Mouse (Mus musculus): ENCODE measurements around the gene Cog2. TPM values are rescaled to one million over a fixed set of nuclear protein-coding genes. Genes with fewer than 3 reads are reported as not detected.

Gene Cog2
- polyA plus RNA-seq, 1 experiment from 2014 or later, result 32.5 TPM

DNA sequence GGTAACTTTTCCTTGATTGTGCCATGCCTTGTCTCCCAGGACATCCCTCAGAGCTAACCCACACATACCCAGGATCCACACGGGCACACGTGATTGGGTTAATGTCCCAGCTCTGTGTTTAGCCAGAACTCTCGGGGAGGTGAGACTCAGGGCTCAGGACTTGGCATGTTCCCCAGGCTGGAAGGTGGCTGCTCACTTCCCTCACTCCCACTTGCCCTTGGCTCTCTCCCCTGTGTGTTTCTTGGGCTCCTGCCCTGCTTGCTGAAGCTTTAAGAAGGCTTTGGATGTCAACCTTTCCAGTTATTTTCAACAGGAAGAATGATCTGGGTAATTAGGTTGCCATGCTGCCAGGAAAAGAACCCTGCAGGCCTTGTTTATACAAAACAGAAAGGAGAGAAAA, 26.2 kb upstream of the Cog2 start:
- Histone ChIP-seq H3K4me3 (replicated peaks; ENCODE audit: low read length) (no peak overlapping the region), H3K9me3 (ENCODE audit: control insufficient read depth, low read length) (no peaks in the 10 kb centered on the region), H3K27me3 (ENCODE audit: control insufficient read depth, insufficient read depth, low read length) (no peaks in the 10 kb centered on the region), H3K27ac (no peak overlapping the region), H3K4me2 (replicated peaks) (no peak overlapping the region), H3K9ac (no peak overlapping the region), H3K4me1 (replicated peaks; ENCODE audit: control insufficient read depth, insufficient read depth, low read length) (no peaks in the 10 kb centered on the region), H3K36me3 (replicated peaks; ENCODE audit: control insufficient read depth, insufficient read depth) (no peaks in the 10 kb centered on the region)
- WGBS, result 67% methylated on average over 3 of the region's 3 CpGs
- DNase-seq (ENCODE audit: low spot score) (no peak), ATAC-seq (ENCODE audit: low FRiP score) (no peak)

DNA sequence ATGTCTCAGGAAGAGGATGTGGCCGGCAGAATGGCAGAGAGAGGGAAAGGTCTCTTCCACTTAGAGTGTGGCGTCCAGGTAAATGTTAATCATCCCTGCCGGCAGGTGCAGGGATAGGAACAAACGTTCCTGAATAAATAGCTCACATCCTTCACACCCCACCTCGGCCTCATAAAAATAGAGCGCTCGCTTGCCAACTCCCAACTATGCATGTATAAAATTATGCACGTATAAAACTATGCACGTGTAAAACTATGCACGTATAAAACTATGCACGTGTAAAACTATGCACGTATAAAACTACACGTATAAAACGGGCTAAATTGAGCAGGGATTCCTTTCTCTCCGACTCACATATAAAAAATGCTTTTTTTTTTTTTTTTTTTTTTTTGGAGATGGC, 25.6 kb upstream of the Cog2 start:
- WGBS, result 91% methylated on average over 15 of the region's 15 CpGs
- Histone ChIP-seq H3K4me2 (replicated peaks) (no peak overlapping the region), H3K4me1 (replicated peaks; ENCODE audit: control insufficient read depth, insufficient read depth, low read length) (no peaks in the 10 kb centered on the region), H3K9ac (no peak overlapping the region), H3K9me3 (ENCODE audit: control insufficient read depth, low read length) (no peaks in the 10 kb centered on the region), H3K27ac (no peak overlapping the region), H3K27me3 (ENCODE audit: control insufficient read depth, insufficient read depth, low read length) (no peaks in the 10 kb centered on the region), H3K4me3 (replicated peaks; ENCODE audit: low read length) (no peak overlapping the region), H3K36me3 (replicated peaks; ENCODE audit: control insufficient read depth, insufficient read depth) (no peaks in the 10 kb centered on the region)
- ATAC-seq (ENCODE audit: low FRiP score), result no peak
- DNase-seq (ENCODE audit: low spot score), result no peak

- H3K36me3 ChIP-seq (replicated peaks; ENCODE audit: control insufficient read depth, insufficient read depth), result no peaks in the 10 kb centered on the region
- no peak overlapping the region for H3K9ac ChIP-seq
- H3K27me3 ChIP-seq (ENCODE audit: control insufficient read depth, insufficient read depth, low read length), result no peaks in the 10 kb centered on the region
- H3K27ac ChIP-seq, result no peak overlapping the region
- H3K4me1 ChIP-seq (replicated peaks; ENCODE audit: control insufficient read depth, insufficient read depth, low read length), result no peaks in the 10 kb centered on the region
- ATAC-seq (ENCODE audit: low FRiP score) (no peak), DNase-seq (ENCODE audit: low spot score) (no peak)
- H3K9me3 ChIP-seq (ENCODE audit: control insufficient read depth, low read length), result no peaks in the 10 kb centered on the region
- no peak overlapping the region for H3K4me3 ChIP-seq (replicated peaks; ENCODE audit: low read length)
- no peak overlapping the region for H3K4me2 ChIP-seq (replicated peaks)
- 76% methylated on average over 11 of the region's 11 CpGs for WGBS
Measured at GRCm38 (mm10) chr8:124495676-124496075, 24.9 kb upstream of the Cog2 start.

- no peak overlapping the region for H3K4me2 ChIP-seq (replicated peaks)
- no peaks in the 10 kb centered on the region for H3K27me3 ChIP-seq (ENCODE audit: control insufficient read depth, insufficient read depth, low read length)
- no peak overlapping the region for H3K9ac ChIP-seq
- DNase-seq (ENCODE audit: low spot score), result no peak
- H3K36me3 ChIP-seq (replicated peaks; ENCODE audit: control insufficient read depth, insufficient read depth), result no peaks in the 10 kb centered on the region
- H3K27ac ChIP-seq, result no peak overlapping the region
- H3K4me3 ChIP-seq (replicated peaks; ENCODE audit: low read length), result no peak overlapping the region
- no peak for ATAC-seq (ENCODE audit: low FRiP score)
- H3K4me1 ChIP-seq (replicated peaks; ENCODE audit: control insufficient read depth, insufficient read depth, low read length), result no peaks in the 10 kb centered on the region
- 79% methylated on average over 4 of the region's 4 CpGs for WGBS
- H3K9me3 ChIP-seq (ENCODE audit: control insufficient read depth, low read length), result no peaks in the 10 kb centered on the region
Measured at GRCm38 (mm10) chr8:124496266-124496665, 24.3 kb upstream of the Cog2 start.

DNA sequence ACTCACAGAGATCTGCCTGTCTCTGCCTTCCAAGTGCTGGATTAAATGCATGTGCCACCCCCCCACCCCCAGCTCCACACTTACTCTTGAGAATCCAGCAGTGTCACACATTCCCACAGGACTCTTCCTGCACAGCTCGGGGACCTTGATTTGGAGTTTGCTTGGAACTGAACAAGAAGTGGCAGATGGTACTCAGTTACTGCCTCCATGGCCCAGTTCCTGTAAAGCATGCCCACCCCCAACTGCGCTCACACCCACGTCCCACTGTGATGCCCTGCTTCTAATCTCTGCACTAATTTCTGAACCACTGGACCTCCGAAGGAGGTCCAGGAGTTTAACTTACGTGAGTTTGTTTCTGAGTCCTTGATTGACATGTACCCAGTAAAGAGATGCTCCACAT, 23.7 kb upstream of the Cog2 start:
- WGBS, result 93% methylated on average over 5 of the region's 5 CpGs
- no peak overlapping the region for H3K4me3 ChIP-seq (replicated peaks; ENCODE audit: low read length)
- no peaks in the 10 kb centered on the region for H3K9me3 ChIP-seq (ENCODE audit: control insufficient read depth, low read length)
- no peaks in the 10 kb centered on the region for H3K27me3 ChIP-seq (ENCODE audit: control insufficient read depth, insufficient read depth, low read length)
- H3K36me3 ChIP-seq (replicated peaks; ENCODE audit: control insufficient read depth, insufficient read depth), result no peaks in the 10 kb centered on the region
- no peaks in the 10 kb centered on the region for H3K4me1 ChIP-seq (replicated peaks; ENCODE audit: control insufficient read depth, insufficient read depth, low read length)
- ATAC-seq (ENCODE audit: low FRiP score), result no peak
- H3K27ac ChIP-seq, result no peak overlapping the region
- H3K9ac ChIP-seq, result no peak overlapping the region
- DNase-seq (ENCODE audit: low spot score), result no peak
- H3K4me2 ChIP-seq (replicated peaks), result no peak overlapping the region

GRCm38 (mm10) chr8:124498398-124498797, 22.2 kb upstream of the Cog2 start:
- no peak overlapping the region for H3K9ac ChIP-seq

DNA sequence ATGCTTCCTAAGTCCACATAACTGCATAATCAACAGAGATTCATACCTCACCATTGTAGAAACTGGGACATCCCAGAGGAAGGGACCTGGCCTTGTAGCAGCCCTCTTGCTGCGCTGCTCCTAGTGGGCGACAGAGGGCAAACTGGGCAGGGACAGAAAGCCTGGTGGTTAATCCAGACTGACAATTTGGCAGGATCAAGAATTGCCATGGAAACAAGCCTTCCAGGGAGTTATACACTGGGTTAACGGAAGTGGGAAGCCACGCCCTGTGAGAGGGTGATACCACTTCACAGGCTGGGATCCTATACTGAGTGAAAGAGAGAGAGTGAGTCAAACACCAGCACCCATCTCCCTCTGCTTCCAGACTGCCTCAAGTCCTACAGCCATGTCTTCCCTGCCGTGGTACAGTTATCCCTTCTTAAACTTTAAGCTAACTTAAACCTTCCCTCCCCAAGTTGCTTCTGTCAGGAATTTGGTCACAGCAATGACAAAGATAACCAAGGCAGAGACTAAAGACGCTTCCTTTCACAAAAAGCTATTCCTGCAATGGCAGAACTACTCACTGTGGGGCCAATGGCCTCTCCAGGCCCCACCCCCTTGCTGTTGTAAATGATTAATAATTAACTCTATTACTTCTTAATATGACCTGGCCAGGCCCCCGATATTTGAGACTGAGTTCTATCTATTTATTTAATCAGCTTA, 21.2 kb upstream of the Cog2 start:
- H3K4me2 ChIP-seq (replicated peaks), result no peak overlapping the region
- no peak for DNase-seq (ENCODE audit: low spot score)
- no peak for ATAC-seq (ENCODE audit: low FRiP score)
- peaks cover 4% of the 10 kb centered on the region; the same call in 1 of the 2 replicates for H3K9me3 ChIP-seq (ENCODE audit: control insufficient read depth, low read length)
- no peaks in the 10 kb centered on the region for H3K4me1 ChIP-seq (replicated peaks; ENCODE audit: control insufficient read depth, insufficient read depth, low read length)
- 65% methylated on average over 7 of the region's 7 CpGs for WGBS
- no peaks in the 10 kb centered on the region for H3K27me3 ChIP-seq (ENCODE audit: control insufficient read depth, insufficient read depth, low read length)
- no peak overlapping the region for H3K4me3 ChIP-seq (replicated peaks; ENCODE audit: low read length)
- no peak overlapping the region for H3K9ac ChIP-seq
- H3K27ac ChIP-seq, result no peak overlapping the region
- H3K36me3 ChIP-seq (replicated peaks; ENCODE audit: control insufficient read depth, insufficient read depth), result no peaks in the 10 kb centered on the region

More at GRCm38 (mm10) chr8:124498398-124498797, 22.2 kb upstream of the Cog2 start:
- Histone ChIP-seq H3K4me1 (replicated peaks; ENCODE audit: control insufficient read depth, insufficient read depth, low read length) (no peaks in the 10 kb centered on the region), H3K9me3 (ENCODE audit: control insufficient read depth, low read length) (no peaks in the 10 kb centered on the region), H3K27me3 (ENCODE audit: control insufficient read depth, insufficient read depth, low read length) (no peaks in the 10 kb centered on the region), H3K4me2 (replicated peaks) (no peak overlapping the region), H3K36me3 (replicated peaks; ENCODE audit: control insufficient read depth, insufficient read depth) (no peaks in the 10 kb centered on the region), H3K4me3 (replicated peaks; ENCODE audit: low read length) (no peak overlapping the region), H3K27ac (no peak overlapping the region)
- no peak for DNase-seq (ENCODE audit: low spot score)
- no peak for ATAC-seq (ENCODE audit: low FRiP score)

GRCm38 (mm10) chr8:124499938-124500239, 20.7 kb upstream of the Cog2 start:
- H3K27ac ChIP-seq, result no peak overlapping the region
- no peaks in the 10 kb centered on the region for H3K27me3 ChIP-seq (ENCODE audit: control insufficient read depth, insufficient read depth, low read length)
- no peak for ATAC-seq (ENCODE audit: low FRiP score)
- whole genome bisulfite sequencing, result 80% methylated on average over 5 of the region's 5 CpGs
- no peak for DNase-seq (ENCODE audit: low spot score)
- no peaks in the 10 kb centered on the region for H3K4me1 ChIP-seq (replicated peaks; ENCODE audit: control insufficient read depth, insufficient read depth, low read length)
- no peak overlapping the region for H3K4me3 ChIP-seq (replicated peaks; ENCODE audit: low read length)
- no peak overlapping the region for H3K4me2 ChIP-seq (replicated peaks)
- no peak overlapping the region for H3K9ac ChIP-seq
- H3K36me3 ChIP-seq (replicated peaks; ENCODE audit: control insufficient read depth, insufficient read depth), result no peaks in the 10 kb centered on the region
- H3K9me3 ChIP-seq (ENCODE audit: control insufficient read depth, low read length), result peaks cover 4% of the 10 kb centered on the region; the same call in 1 of the 2 replicates

GRCm38 (mm10) chr8:124505626-124506025, 14.9 kb upstream of the Cog2 start:
- peaks cover 4% of the 10 kb centered on the region; the same call in 1 of the 2 replicates for H3K9me3 ChIP-seq (ENCODE audit: control insufficient read depth, low read length)
- no peak overlapping the region for H3K9ac ChIP-seq
- ATAC-seq (ENCODE audit: low FRiP score) (no peak), DNase-seq (ENCODE audit: low spot score) (no peak)
- no peaks in the 10 kb centered on the region for H3K36me3 ChIP-seq (replicated peaks; ENCODE audit: control insufficient read depth, insufficient read depth)
- no peak overlapping the region for H3K27ac ChIP-seq
- H3K27me3 ChIP-seq (ENCODE audit: control insufficient read depth, insufficient read depth, low read length), result no peaks in the 10 kb centered on the region
- H3K4me2 ChIP-seq (replicated peaks), result no peak overlapping the region
- H3K4me1 ChIP-seq (replicated peaks; ENCODE audit: control insufficient read depth, insufficient read depth, low read length), result no peaks in the 10 kb centered on the region
- H3K4me3 ChIP-seq (replicated peaks; ENCODE audit: low read length), result no peak overlapping the region
